Mouse (Mus musculus) bone marrow macrophage, adult 2 months (primary cell): ENCODE results near the gene Elof1.

Experiments
- CTCF ChIP-seq: IDR thresholded peaks from 2 replicates; pipeline ENCODE4 v1.5.1; 2012; ENCODE audit warnings: low read depth, mild to moderate bottlenecking, low read length, moderate library complexity
- POLR2A ChIP-seq: IDR thresholded peaks from 2 replicates; pipeline ENCODE4 v1.6.1; 2012; ENCODE audit warnings: mild to moderate bottlenecking, low read depth, low read length, borderline replicate concordance

DNA sequence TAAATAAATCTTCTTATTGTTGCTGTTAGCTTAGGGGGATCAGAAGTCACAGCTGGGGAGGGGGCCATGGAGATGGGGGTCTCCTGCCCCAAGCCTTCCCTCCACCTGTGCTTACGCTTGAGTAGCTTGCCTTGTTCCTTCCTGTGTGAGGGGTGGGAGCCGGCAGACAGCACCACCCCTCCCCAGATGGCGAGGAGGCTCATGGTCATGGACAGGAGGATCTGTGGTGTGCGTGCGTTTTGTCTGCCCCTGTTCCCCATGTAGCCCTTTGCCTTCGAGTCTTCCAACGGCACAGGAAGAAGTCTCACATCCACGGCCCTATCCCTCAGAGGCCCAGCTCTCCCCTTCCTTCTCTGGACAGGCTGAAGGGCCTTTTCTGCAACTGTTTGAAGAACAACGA lies 45.3 kb upstream of the Elof1 start:
- no peak for TF ChIP-seq CTCF
- no peak for TF ChIP-seq POLR2A
